Mouse (Mus musculus) hindbrain, embryonic 12.5 days (tissue): ENCODE data around the gene Tesk1. TPM values are rescaled to one million over a fixed set of nuclear protein-coding genes. Genes with fewer than 3 reads are reported as not detected.

ENCODE experiments used
- ATAC-seq: fragments of 200-750 bp; cut with Nextera tagmentation; 2 replicates; pipeline ENCODE4 v1.8.0; 2017; ENCODE audit warnings: moderate TSS enrichment; ENCODE audit not compliant: low FRiP score
- H3K27ac ChIP-seq: fragments of 300-500 bp; sonication (generic); 2 replicates; pipeline ENCODE4 v1.5.1; 2016; ENCODE audit warnings: mild to moderate bottlenecking
- H3K27me3 ChIP-seq: fragments of 300-500 bp; sonication (generic); 2 replicates; pipeline ENCODE4 v1.6.1; 2016; ENCODE audit warnings: mild to moderate bottlenecking
- H3K36me3 ChIP-seq: fragments of 300-500 bp; sonication (generic); 2 replicates; pipeline ENCODE4 v1.6.1; 2016; ENCODE audit warnings: mild to moderate bottlenecking
- H3K4me1 ChIP-seq: fragments of 300-500 bp; sonication (generic); 2 replicates; pipeline ENCODE4 v1.6.1; 2016
- H3K4me2 ChIP-seq: fragments of 300-500 bp; sonication (generic); replicated peaks from 2 replicates; pipeline ENCODE4 v1.6.1; 2016; ENCODE audit warnings: mild to moderate bottlenecking
- H3K4me3 ChIP-seq: fragments of 300-500 bp; sonication (generic); 2 replicates; pipeline ENCODE4 v1.5.1; 2016; ENCODE audit warnings: mild to moderate bottlenecking
- H3K9ac ChIP-seq: fragments of 300-500 bp; sonication (generic); 2 replicates; pipeline ENCODE4 v1.6.1; 2016; ENCODE audit warnings: mild to moderate bottlenecking, moderate library complexity
- H3K9me3 ChIP-seq: fragments of 300-500 bp; sonication (generic); replicated peaks from 2 replicates; pipeline ENCODE4 v1.6.1; 2016; ENCODE audit warnings: mild to moderate bottlenecking
- WGBS: fragments of 180-500 bp; shearing (Covaris S2); methylation state at CpG from one replicate; pipeline ENCODE4 v1.1.7; 2016; 5-methylcytosine and 5-hydroxymethylcytosine counted together
- polyA plus RNA-seq: library from polyadenylated mRNA; unstranded; fragments of >200 nt; fragmentation: Nextera tagmentation; extraction: Ambion mirVana; gene quantifications from 2 replicates; pipeline ENCODE4 v1.2.1, GENCODE M21; 2016

Gene Tesk1
- polyA plus RNA-seq, 1 experiment from 2014 or later = 16.2 TPM

GRCm38 (mm10) chr4:43421632-43422240 is 20.0 kb upstream of the Tesk1 start:
- no peak overlapping the region for H3K4me2 ChIP-seq
- H3K9me3 ChIP-seq = no peaks in the 10 kb centered on the region
- H3K36me3 ChIP-seq = peaks cover 74% of the 10 kb centered on the region
- WGBS = 75% methylated on average over 28 of the region's 28 CpGs
- H3K9ac ChIP-seq = no peak overlapping the region
- no peak overlapping the region for H3K4me3 ChIP-seq
- H3K27me3 ChIP-seq = peaks cover 48% of the 10 kb centered on the region
- ATAC-seq = no peak
- peaks cover 18% of the 10 kb centered on the region; the same call in 1 of the 2 replicates for H3K4me1 ChIP-seq
- H3K27ac ChIP-seq = no peak overlapping the region

- ATAC-seq = no peak
- peaks cover 65% of the 10 kb centered on the region for H3K27me3 ChIP-seq
- 93% methylated on average over 20 of the region's 20 CpGs for WGBS
- H3K4me1 ChIP-seq = peaks cover 32% of the 10 kb centered on the region
- no peak overlapping the region for H3K4me3 ChIP-seq
- no peak overlapping the region for H3K9ac ChIP-seq
- no peaks in the 10 kb centered on the region for H3K9me3 ChIP-seq
- H3K4me2 ChIP-seq = no peak overlapping the region
- peaks cover 69% of the 10 kb centered on the region for H3K36me3 ChIP-seq
- H3K27ac ChIP-seq = no peak overlapping the region
Observed at GRCm38 (mm10) chr4:43423267-43423934, 18.3 kb upstream of the Tesk1 start.

GRCm38 (mm10) chr4:43424072-43424471 is 17.7 kb upstream of the Tesk1 start:
- WGBS = 81% methylated on average over 9 of the region's 9 CpGs
- Histone ChIP-seq H3K4me2 (no peak overlapping the region), H3K4me3 (no peak overlapping the region), H3K27me3 (peaks cover 72% of the 10 kb centered on the region), H3K9me3 (no peaks in the 10 kb centered on the region), H3K9ac (no peak overlapping the region), H3K36me3 (peaks cover 64% of the 10 kb centered on the region), H3K4me1 (peaks cover 35% of the 10 kb centered on the region), H3K27ac (no peak overlapping the region)
- no peak for ATAC-seq

- H3K36me3 ChIP-seq = peaks cover 57% of the 10 kb centered on the region
- ATAC-seq = no peak
- peaks cover 78% of the 10 kb centered on the region for H3K27me3 ChIP-seq
- H3K4me3 ChIP-seq = no peak overlapping the region
- peak overlapping the region; percentile 51; the same call in 1 of the 2 replicates for H3K9ac ChIP-seq
- no peaks in the 10 kb centered on the region for H3K9me3 ChIP-seq
- 21% methylated on average over 14 of the region's 14 CpGs for WGBS
- H3K27ac ChIP-seq = no peak overlapping the region
- peaks cover 31% of the 10 kb centered on the region for H3K4me1 ChIP-seq
- H3K4me2 ChIP-seq = no peak overlapping the region; the same call in 1 of the 2 replicates
Observed at GRCm38 (mm10) chr4:43425197-43425596, 16.5 kb upstream of the Tesk1 start.

- H3K4me2 ChIP-seq = no peak overlapping the region; the same call in 1 of the 2 replicates
Observed at GRCm38 (mm10) chr4:43425648-43426380, 15.9 kb upstream of the Tesk1 start.

GRCm38 (mm10) chr4:43426487-43426886 is 15.3 kb upstream of the Tesk1 start:
- WGBS = 43% methylated on average over 10 of the region's 10 CpGs

More at GRCm38 (mm10) chr4:43425648-43426380, 15.9 kb upstream of the Tesk1 start:
- H3K4me1 ChIP-seq = peaks cover 30% of the 10 kb centered on the region
- H3K27me3 ChIP-seq = peaks cover 80% of the 10 kb centered on the region
- WGBS = 23% methylated on average over 31 of the region's 31 CpGs
- peaks cover 57% of the 10 kb centered on the region for H3K36me3 ChIP-seq
- H3K9me3 ChIP-seq = no peaks in the 10 kb centered on the region
- ATAC-seq = no peak
- no peak overlapping the region for H3K4me3 ChIP-seq
- H3K27ac ChIP-seq = no peak overlapping the region
- peak overlapping the region; percentile 51; the same call in 1 of the 2 replicates for H3K9ac ChIP-seq

GRCm38 (mm10) chr4:43427501-43428179 is 14.1 kb upstream of the Tesk1 start:
- WGBS = 24% methylated on average over 23 of the region's 23 CpGs
- peaks cover 72% of the 10 kb centered on the region for H3K27me3 ChIP-seq
- no peak overlapping the region for H3K4me3 ChIP-seq
- peaks cover 30% of the 10 kb centered on the region for H3K4me1 ChIP-seq
- no peaks in the 10 kb centered on the region for H3K9me3 ChIP-seq
- no peak overlapping the region for H3K27ac ChIP-seq
- no peak for ATAC-seq
- H3K4me2 ChIP-seq = no peak overlapping the region; the same call in 1 of the 2 replicates
- peaks cover 43% of the 10 kb centered on the region for H3K36me3 ChIP-seq
- peak overlapping the region; percentile 41; the same call in 1 of the 2 replicates for H3K9ac ChIP-seq

More at GRCm38 (mm10) chr4:43426487-43426886, 15.3 kb upstream of the Tesk1 start:
- H3K9ac ChIP-seq = no peak overlapping the region
- no peak overlapping the region for H3K4me3 ChIP-seq
- peaks cover 54% of the 10 kb centered on the region for H3K36me3 ChIP-seq
- H3K27ac ChIP-seq = no peak overlapping the region
- H3K4me1 ChIP-seq = peaks cover 30% of the 10 kb centered on the region
- no peaks in the 10 kb centered on the region for H3K9me3 ChIP-seq
- peaks cover 80% of the 10 kb centered on the region for H3K27me3 ChIP-seq
- ATAC-seq = no peak
- no peak overlapping the region for H3K4me2 ChIP-seq

- no peak overlapping the region for H3K27ac ChIP-seq
- WGBS = 26% methylated on average over 16 of the region's 16 CpGs
- 0 out of 2 replicates have a peak overlapping the region, but pooled peaks have one; percentile 20 for H3K4me2 ChIP-seq
Observed at GRCm38 (mm10) chr4:43428180-43428861, 13.4 kb upstream of the Tesk1 start.

GRCm38 (mm10) chr4:43428946-43429345 is 12.8 kb upstream of the Tesk1 start, which contains the start of gene Fam166b:
Fam166b (minus strand) TSS chr4:43429134.
- Histone ChIP-seq H3K27ac (no peak within 1 kb of the TSS), H3K4me3 (0 out of 2 replicates have a peak within 1 kb of the TSS, but pooled peaks have one; percentile 1), H3K4me1 (peaks cover 30% of the 10 kb centered on the region), H3K9me3 (no peaks in the 10 kb centered on the region), H3K27me3 (peaks cover 59% of the 10 kb centered on the region), H3K9ac (peak within 1 kb of the TSS; percentile 24; the same call in 1 of the 2 replicates), H3K4me2 (peak within 1 kb of the TSS; percentile 20; the same call in 1 of the 2 replicates), H3K36me3 (peaks cover 30% of the 10 kb centered on the region)
- 4% methylated on average over 10 of the region's 10 CpGs for WGBS
- no peak for ATAC-seq

More at GRCm38 (mm10) chr4:43428180-43428861, 13.4 kb upstream of the Tesk1 start:
- Histone ChIP-seq H3K9ac (peak overlapping the region; percentile 24; the same call in 1 of the 2 replicates), H3K36me3 (peaks cover 36% of the 10 kb centered on the region), H3K4me1 (peaks cover 30% of the 10 kb centered on the region), H3K27me3 (peaks cover 65% of the 10 kb centered on the region), H3K9me3 (no peaks in the 10 kb centered on the region), H3K4me3 (0 out of 2 replicates have a peak overlapping the region, but pooled peaks have one; percentile 1)
- ATAC-seq = no peak

- H3K27me3 ChIP-seq = peaks cover 32% of the 10 kb centered on the region
- H3K4me2 ChIP-seq = no peak overlapping the region
- peaks cover 2% of the 10 kb centered on the region; the same call in 1 of the 2 replicates for H3K36me3 ChIP-seq
- ATAC-seq = peak; percentile 48; the same call in 1 of the 2 replicates
- H3K4me3 ChIP-seq = no peak overlapping the region
- no peak overlapping the region for H3K9ac ChIP-seq
- peak overlapping the region; percentile 79 for H3K27ac ChIP-seq
- peaks cover 21% of the 10 kb centered on the region for H3K4me1 ChIP-seq
- no peaks in the 10 kb centered on the region for H3K9me3 ChIP-seq
- 9% methylated on average over 4 of the region's 4 CpGs for WGBS
Observed at GRCm38 (mm10) chr4:43431690-43432089, 10.0 kb upstream of the Tesk1 start.

- H3K36me3 ChIP-seq = no peaks in the 10 kb centered on the region
- no peaks in the 10 kb centered on the region for H3K9me3 ChIP-seq
- H3K27ac ChIP-seq = no peak overlapping the region
- H3K4me1 ChIP-seq = peaks cover 13% of the 10 kb centered on the region
- peaks cover 20% of the 10 kb centered on the region for H3K27me3 ChIP-seq
- H3K4me3 ChIP-seq = no peak overlapping the region
- no peak overlapping the region for H3K4me2 ChIP-seq
- no peak for ATAC-seq
- 90% methylated on average over 1 of the region's 1 CpGs for WGBS
- H3K9ac ChIP-seq = no peak overlapping the region
Observed at GRCm38 (mm10) chr4:43432832-43433231, 8.9 kb upstream of the Tesk1 start.
